Comparison of ENCODE assay signal across 13 mouse cellular contexts in genomic region chr14:60630981-60631380, GRCm38 (mm10).
"Had no signal": no experiment of that assay in that cellular context is flagged by ENCODE, and none has a peak within 500 bp of the region (broad histone marks: within the 10 kb centered on the region; RNA-seq: fewer than 3 reads in every experiment).

No protein-coding gene starts in this region.

- DNase-seq: gastrocnemius, postnatal 14 days; gastrocnemius, postnatal 36 days; heart, adult 18-20 months; heart, postnatal 14 days; heart, postnatal 36 days; kidney, adult 11 months; kidney, adult 2 months; kidney, adult 9 months; kidney, postnatal 14 days; kidney, postnatal 36 days; layer of hippocampus, adult 9-11 months; layer of hippocampus, postnatal 36 days; left cerebral cortex, postnatal 4 days had no signal
